Mouse (Mus musculus) liver, postnatal 0 days (tissue): Measurements from ENCODE around the gene Spata31d1b. TPM values are rescaled to one million over a fixed set of nuclear protein-coding genes. Genes with fewer than 3 reads are reported as not detected.
A peak's percentile ranks its signal among the peaks of the same experiment; 100 is the strongest.
"Not testable (repeated sequence)": the region's sequence is repeated elsewhere in the genome, so short reads cannot be mapped to it uniquely, and the experiment has no call there.

Experiments
- ATAC-seq: fragments of 200-750 bp; cut with Nextera tagmentation; 2 replicates; pipeline ENCODE4 v1.8.0; 2017; ENCODE audit warnings: mild to moderate bottlenecking, moderate library complexity
- DNase-seq: peaks from one replicate; pipeline ENCODE4 v3.0.0-alpha.2; 2016
- H3K27ac ChIP-seq: fragments of 300-500 bp; sonication (generic); 2 replicates; pipeline ENCODE4 v1.5.1; 2014; ENCODE audit warnings: antibody characterized with exemption, moderate library complexity, mild to moderate bottlenecking, low read depth
- H3K27me3 ChIP-seq: fragments of 300-500 bp; sonication (generic); 2 replicates; pipeline ENCODE4 v1.6.1; 2014; ENCODE audit warnings: low read length, control low read depth, mixed read lengths; ENCODE audit not compliant: insufficient read depth
- H3K36me3 ChIP-seq: fragments of 300-500 bp; sonication (generic); replicated peaks from 2 replicates; pipeline ENCODE4 v1.6.1; 2014; ENCODE audit warnings: mild to moderate bottlenecking, control low read depth, low read length, moderate library complexity, mixed read lengths; ENCODE audit not compliant: insufficient read depth
- H3K4me1 ChIP-seq: fragments of 300-500 bp; sonication (generic); 2 replicates; pipeline ENCODE4 v1.6.1; 2014; ENCODE audit warnings: antibody characterized with exemption, mild to moderate bottlenecking, control low read depth; ENCODE audit not compliant: insufficient read depth
- H3K4me2 ChIP-seq: fragments of 300-500 bp; sonication (generic); 2 replicates; pipeline ENCODE4 v1.6.1; 2014; ENCODE audit warnings: low read depth, mild to moderate bottlenecking, low read length, moderate library complexity, mixed read lengths
- H3K4me3 ChIP-seq: fragments of 300-500 bp; sonication (generic); 2 replicates; pipeline ENCODE4 v1.5.1; 2014; ENCODE audit warnings: low read depth, low read length
- H3K9ac ChIP-seq: fragments of 300-500 bp; sonication (generic); replicated peaks from 2 replicates; pipeline ENCODE4 v1.6.1; 2014; ENCODE audit warnings: mild to moderate bottlenecking, moderate library complexity
- H3K9me3 ChIP-seq: fragments of 300-500 bp; sonication (generic); 2 replicates; pipeline ENCODE4 v1.6.1; 2016; ENCODE audit warnings: mild to moderate bottlenecking, control low read depth, low read length, mixed read lengths
- CTCF ChIP-seq: sonication (generic); IDR thresholded peaks from 2 replicates; pipeline ENCODE4 v1.5.1; 2016; ENCODE audit warnings: antibody characterized with exemption, low read depth
- EP300 ChIP-seq: IDR thresholded peaks from 2 replicates; pipeline ENCODE4 v1.6.1; 2016; ENCODE audit warnings: antibody characterized with exemption, low read depth, mild to moderate bottlenecking
- WGBS: fragments of 180-500 bp; shearing (Covaris S2); extraction: QIAGEN DNeasy Blood & Tissue Kit; methylation state at CpG from one replicate; pipeline ENCODE4 v1.1.7; 2014; ENCODE audit not compliant: insufficient replicate concordance; 5-methylcytosine and 5-hydroxymethylcytosine counted together
- polyA plus RNA-seq: library from polyadenylated mRNA; unstranded; fragments of >200 nt; fragmentation: Nextera tagmentation; extraction: Ambion mirVana; gene quantifications from 2 replicates; pipeline ENCODE4 v1.2.1, GENCODE M21; 2015

Gene Spata31d1b
- polyA plus RNA-seq, 1 experiment from 2014 or later = not detected

DNA sequence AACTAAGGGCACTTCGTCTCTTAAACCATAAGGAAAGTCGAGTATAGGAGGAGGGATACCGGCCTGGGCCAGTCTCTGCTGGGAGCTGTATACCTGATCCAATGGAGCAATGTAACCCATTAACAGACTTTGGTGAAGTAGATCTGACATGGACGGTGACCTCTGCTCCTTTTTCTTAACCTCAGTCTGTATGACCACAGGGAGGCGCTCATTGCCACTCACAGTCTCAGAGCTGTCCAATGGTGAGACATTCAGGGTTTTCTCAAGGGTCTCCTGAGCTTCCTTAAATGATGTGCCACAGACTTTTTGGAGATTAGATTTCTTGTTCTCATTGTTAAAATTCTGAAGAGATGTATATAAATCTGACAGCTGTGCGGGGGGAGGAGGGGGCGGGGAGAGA, 21.5 kb upstream of the Spata31d1b start:
- TF ChIP-seq EP300 (no peak), CTCF (peak; percentile 24; the same call in 1 of the 2 replicates)
- Histone ChIP-seq H3K27ac (no peak overlapping the region), H3K36me3 (no peaks in the 10 kb centered on the region), H3K27me3 (no peaks in the 10 kb centered on the region), H3K9me3 (no peaks in the 10 kb centered on the region), H3K4me1 (no peaks in the 10 kb centered on the region), H3K9ac (no peak overlapping the region), H3K4me3 (no peak overlapping the region), H3K4me2 (no peak overlapping the region)
- DNase-seq (no peak), ATAC-seq (no peak)
- WGBS = 82% methylated on average over 7 of the region's 7 CpGs

DNA sequence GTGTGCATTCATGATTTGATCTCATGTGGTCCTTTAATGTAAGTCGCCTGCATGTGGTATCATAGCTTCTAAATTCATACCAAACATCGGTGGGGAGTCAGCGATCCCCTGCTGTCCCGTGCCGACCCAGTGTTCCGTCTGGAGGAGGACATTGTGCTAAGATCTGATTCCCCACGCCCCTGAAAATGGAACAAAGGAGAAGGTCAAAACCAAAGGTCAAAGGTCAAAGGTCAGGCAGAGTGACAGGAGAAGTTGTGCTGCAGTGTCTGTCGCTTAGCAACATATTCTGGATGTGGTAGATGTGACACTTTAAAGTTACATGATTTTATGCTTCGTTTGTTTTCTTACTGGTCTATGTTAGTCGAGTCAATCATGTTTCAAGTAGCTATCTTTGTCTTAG, 20.6 kb upstream of the Spata31d1b start:
- TF ChIP-seq EP300 (no peak), CTCF (no peak)
- Histone ChIP-seq H3K9ac (no peak overlapping the region), H3K27me3 (no peaks in the 10 kb centered on the region), H3K4me1 (no peaks in the 10 kb centered on the region), H3K4me2 (no peak overlapping the region), H3K9me3 (no peaks in the 10 kb centered on the region), H3K36me3 (no peaks in the 10 kb centered on the region), H3K4me3 (no peak overlapping the region), H3K27ac (no peak overlapping the region)
- WGBS = 75% methylated on average over 10 of the region's 10 CpGs
- ATAC-seq = no peak
- DNase-seq = no peak

GRCm38 (mm10) chr13:59694008-59694407, 18.1 kb upstream of the Spata31d1b start, which contains the start of gene 4921517D22Rik:
Gene 4921517D22Rik (minus strand): TSS chr13:59694108.
- WGBS = 79% methylated on average over 3 of the region's 3 CpGs
- Histone ChIP-seq H3K36me3 (no peaks in the 10 kb centered on the region), H3K4me1 (no peaks in the 10 kb centered on the region), H3K9me3 (no peaks in the 10 kb centered on the region), H3K4me2 (no peak within 1 kb of the TSS), H3K27me3 (no peaks in the 10 kb centered on the region), H3K9ac (no peak within 1 kb of the TSS), H3K4me3 (no peak within 1 kb of the TSS), H3K27ac (no peak within 1 kb of the TSS)
- TF ChIP-seq EP300 = no peak
- TF ChIP-seq CTCF = no peak
- DNase-seq (no peak), ATAC-seq (no peak)

DNA sequence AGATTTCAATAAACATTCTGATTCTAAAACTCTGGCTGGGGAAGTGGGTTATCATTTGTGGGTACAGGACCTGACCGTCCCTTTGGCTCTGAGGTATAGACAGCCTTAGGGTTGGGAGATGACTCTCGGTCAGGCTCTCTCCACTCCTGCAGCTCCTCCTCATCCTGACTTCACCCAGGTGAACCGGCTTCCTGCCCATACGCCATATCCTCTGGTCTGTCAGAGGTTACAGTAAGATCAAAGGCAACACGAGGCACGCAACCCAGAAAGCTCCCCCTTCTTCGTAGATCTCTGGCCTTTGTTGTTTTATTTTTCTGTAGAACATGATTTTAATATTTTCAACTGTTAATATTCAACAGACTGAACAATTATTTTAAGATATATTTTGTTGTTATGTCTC, 16.3 kb upstream of the Spata31d1b start:
- H3K9me3 ChIP-seq = no peaks in the 10 kb centered on the region
- H3K4me3 ChIP-seq = no peak overlapping the region
- no peaks in the 10 kb centered on the region for H3K4me1 ChIP-seq
- ATAC-seq (no peak), DNase-seq (no peak)
- TF ChIP-seq CTCF (no peak), EP300 (no peak)
- 81% methylated on average over 7 of the region's 7 CpGs for WGBS
- H3K27me3 ChIP-seq = no peaks in the 10 kb centered on the region
- H3K4me2 ChIP-seq = no peak overlapping the region
- no peak overlapping the region for H3K27ac ChIP-seq
- no peaks in the 10 kb centered on the region for H3K36me3 ChIP-seq
- no peak overlapping the region for H3K9ac ChIP-seq

GRCm38 (mm10) chr13:59699131-59699530, 13.0 kb upstream of the Spata31d1b start:
- Histone ChIP-seq H3K9me3 (no peaks in the 10 kb centered on the region), H3K4me2 (no peak overlapping the region), H3K27ac (no peak overlapping the region), H3K27me3 (0 out of 2 replicates have a peak, but pooled peaks cover 6% of the 10 kb centered on the region), H3K4me1 (peaks cover 2% of the 10 kb centered on the region; the same call in 1 of the 2 replicates), H3K4me3 (no peak overlapping the region), H3K9ac (no peak overlapping the region), H3K36me3 (no peaks in the 10 kb centered on the region)
- no peak for ATAC-seq
- TF ChIP-seq CTCF = no peak
- TF ChIP-seq EP300 = no peak
- no peak for DNase-seq
- WGBS = 86% methylated on average over 8 of the region's 8 CpGs

DNA sequence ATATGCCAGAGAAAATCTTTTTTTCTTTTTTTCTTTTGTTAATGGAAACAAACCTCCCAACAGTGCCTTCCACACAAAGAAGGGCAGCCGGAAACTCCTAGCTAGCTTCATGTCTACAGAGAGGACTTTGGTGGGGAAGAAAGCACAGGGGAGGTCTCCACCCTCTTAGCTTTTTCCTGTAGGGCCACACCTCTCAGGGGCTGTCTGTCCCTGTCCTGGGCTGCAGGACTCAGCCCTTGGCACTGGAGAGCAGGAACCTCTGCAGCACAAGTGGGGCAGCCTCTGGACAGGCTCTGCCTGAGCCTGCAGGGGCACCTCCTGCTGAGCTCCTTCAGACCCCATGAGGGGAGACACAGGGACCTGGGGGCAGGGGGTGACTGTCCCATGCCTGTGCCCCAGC, 11.9 kb upstream of the Spata31d1b start:
- H3K36me3 ChIP-seq, H3K4me2 ChIP-seq, H3K9ac ChIP-seq, DNase-seq, H3K9me3 ChIP-seq, H3K4me1 ChIP-seq, H3K4me3 ChIP-seq, H3K27me3 ChIP-seq, ATAC-seq, H3K27ac ChIP-seq: not testable (repeated sequence)
- 67% methylated on average over 1 of the region's 1 CpGs for WGBS

DNA sequence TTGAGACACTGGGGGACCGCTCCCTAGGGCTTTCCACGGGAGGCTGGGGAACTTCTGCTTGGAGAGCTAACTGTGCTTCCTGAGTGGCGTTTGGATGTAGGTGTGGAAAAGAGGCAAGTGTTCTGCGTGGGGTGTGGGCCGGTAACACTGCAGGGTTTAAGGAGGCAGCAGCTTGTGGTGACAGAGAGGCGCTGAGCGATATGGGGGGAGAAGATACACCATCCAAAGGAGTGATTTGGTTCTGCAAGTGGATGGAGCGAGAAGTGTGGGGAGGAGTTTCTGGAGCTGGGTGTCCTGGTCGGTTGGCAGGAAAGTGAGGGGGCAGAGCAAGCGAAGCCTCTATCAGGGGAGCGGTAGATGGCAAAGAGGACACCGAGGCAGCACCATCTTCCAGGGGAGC, 8.6 kb upstream of the Spata31d1b start:
- peaks cover 6% of the 10 kb centered on the region; the same call in 1 of the 2 replicates for H3K4me1 ChIP-seq
- no peak for ATAC-seq

More for the DNA sequence above, 8.6 kb upstream of the Spata31d1b start:
- H3K36me3 ChIP-seq = no peaks in the 10 kb centered on the region
- 0 out of 2 replicates have a peak, but pooled peaks cover 10% of the 10 kb centered on the region for H3K27me3 ChIP-seq
- no peak overlapping the region for H3K4me3 ChIP-seq
- no peak overlapping the region for H3K9ac ChIP-seq
- no peak for DNase-seq
- TF ChIP-seq EP300 = no peak
- TF ChIP-seq CTCF = no peak
- WGBS = 76% methylated on average over 12 of the region's 12 CpGs
- no peaks in the 10 kb centered on the region for H3K9me3 ChIP-seq
- H3K27ac ChIP-seq = no peak overlapping the region
- no peak overlapping the region for H3K4me2 ChIP-seq
